Mouse (Mus musculus) CH12.LX (cell line): Measurements from ENCODE around the gene Dctn3. TPM values are rescaled to one million over a fixed set of nuclear protein-coding genes. Genes with fewer than 3 reads are reported as not detected.

ENCODE experiments used
- DNase-seq: peaks from one replicate; pipeline ENCODE4 v3.0.0-alpha.2; 2013; ENCODE audit errors: extremely low read depth
- H3K27ac ChIP-seq: 2 replicates; pipeline ENCODE4 v1.5.1; 2012; ENCODE audit warnings: low read depth, mild to moderate bottlenecking, control low read depth, moderate library complexity; ENCODE audit not compliant: insufficient read depth
- H3K27me3 ChIP-seq: replicated peaks from 2 replicates; pipeline ENCODE3; 2012; ENCODE audit warnings: inconsistent platforms
- H3K36me3 ChIP-seq, 2 experiments: replicated peaks in 1 of 2; 2 replicates each; pipeline versions ENCODE3 to v1.6.1; 2012; ENCODE audit warnings: inconsistent platforms in 1 of 2, low read length in 1 of 2, mild to moderate bottlenecking in 1 of 2, mixed read lengths in 1 of 2, moderate library complexity in 1 of 2; ENCODE audit not compliant: control insufficient read depth in 1 of 2, insufficient read depth in 1 of 2
- H3K4me1 ChIP-seq, 2 experiments: 2 replicates each; pipeline ENCODE4 v1.6.1; 2012; ENCODE audit warnings: inconsistent platforms in 1 of 2, moderate library complexity in 1 of 2; ENCODE audit not compliant: insufficient read depth in 2 of 2, control insufficient read depth in 1 of 2
- H3K4me2 ChIP-seq: 2 replicates; pipeline ENCODE4 v1.6.1; 2012; ENCODE audit warnings: low read depth, mild to moderate bottlenecking, control low read depth; ENCODE audit not compliant: poor library complexity, insufficient read depth, severe bottlenecking
- H3K4me3 ChIP-seq, 3 experiments: fragments of 150-350 bp in 1 of 3; sonication (generic) in 1 of 3; replicated peaks in 1 of 3; 2 replicates each; pipeline versions ENCODE3 to v1.5.1; 2011 to 2012; ENCODE audit warnings: low read depth in 2 of 3, low read length in 2 of 3, mild to moderate bottlenecking in 2 of 3, moderate library complexity in 2 of 3, control low read depth in 1 of 3, improper control_type of control experiment in 1 of 3, inconsistent platforms in 1 of 3, mixed read lengths in 1 of 3; ENCODE audit not compliant: poor library complexity in 1 of 3
- H3K79me2 ChIP-seq: replicated peaks from 2 replicates; pipeline ENCODE4 v1.6.1; 2012; ENCODE audit warnings: mild to moderate bottlenecking, moderate library complexity; ENCODE audit not compliant: control insufficient read depth, poor library complexity, insufficient read depth, severe bottlenecking; ENCODE audit errors: extremely low read depth
- H3K9ac ChIP-seq: 2 replicates; pipeline ENCODE4 v1.6.1; 2012; ENCODE audit warnings: low read depth, mild to moderate bottlenecking, control low read depth, moderate library complexity; ENCODE audit not compliant: insufficient read depth
- H3K9me3 ChIP-seq: replicated peaks from 2 replicates; pipeline ENCODE3; 2012; ENCODE audit warnings: low read length, inconsistent platforms, mixed read lengths
- CHD2 ChIP-seq: IDR thresholded peaks from 2 replicates; pipeline ENCODE4 v1.6.1; 2011; ENCODE audit warnings: low read length, improper control_type of control experiment
- ELF1 ChIP-seq: IDR thresholded peaks from 2 replicates; pipeline ENCODE4 v1.6.1; 2014; ENCODE audit warnings: low read depth, mild to moderate bottlenecking, inconsistent platforms, low read length, improper control_type of control experiment
- EP300 ChIP-seq: IDR thresholded peaks from 2 replicates; pipeline ENCODE4 v1.6.1; 2011; ENCODE audit warnings: low read length, improper control_type of control experiment
- ETS1 ChIP-seq: conservative IDR thresholded peaks from 2 replicates; pipeline ENCODE4 v1.6.1; 2012; ENCODE audit warnings: low read depth, mild to moderate bottlenecking, inconsistent platforms, low read length, improper control_type of control experiment, moderate library complexity
- HCFC1 ChIP-seq: IDR thresholded peaks from 2 replicates; pipeline ENCODE4 v1.6.1; 2012; ENCODE audit warnings: low read depth, mild to moderate bottlenecking, inconsistent platforms, low read length, improper control_type of control experiment
- JUN ChIP-seq: IDR thresholded peaks from 2 replicates; pipeline ENCODE4 v1.6.1; 2011; ENCODE audit warnings: low read depth, mild to moderate bottlenecking, low read length, improper control_type of control experiment, moderate library complexity; ENCODE audit not compliant: insufficient read depth
- KAT2A ChIP-seq: IDR thresholded peaks from 2 replicates; pipeline ENCODE4 v1.6.1; 2012; ENCODE audit warnings: low read length, improper control_type of control experiment, inconsistent platforms; ENCODE audit not compliant: insufficient replicate concordance
- MEF2A ChIP-seq: IDR thresholded peaks from 2 replicates; pipeline ENCODE4 v1.6.1; 2014; ENCODE audit warnings: low read depth, mild to moderate bottlenecking, inconsistent platforms, low read length, improper control_type of control experiment, borderline replicate concordance
- MXI1 ChIP-seq: IDR thresholded peaks from 2 replicates; pipeline ENCODE4 v1.6.1; 2011; ENCODE audit warnings: mild to moderate bottlenecking, low read depth, low read length, improper control_type of control experiment
- MYC ChIP-seq: IDR thresholded peaks from 2 replicates; pipeline ENCODE4 v1.6.1; 2011; ENCODE audit warnings: low read depth, mild to moderate bottlenecking, improper control_type of control experiment, low read length
- PAX5 ChIP-seq: IDR thresholded peaks from 2 replicates; pipeline ENCODE4 v1.6.1; 2012; ENCODE audit warnings: low read length, inconsistent platforms, mixed read lengths
- POLR2A ChIP-seq: IDR thresholded peaks from 2 replicates; pipeline ENCODE4 v1.6.1; 2011; ENCODE audit warnings: low read depth, mild to moderate bottlenecking, improper control_type of control experiment, low read length
- POLR2AphosphoS2 ChIP-seq: IDR thresholded peaks from 2 replicates; pipeline ENCODE4 v1.6.1; 2011; ENCODE audit warnings: low read depth, low read length, improper control_type of control experiment
- RAD21 ChIP-seq: IDR thresholded peaks from 2 replicates; pipeline ENCODE4 v1.6.1; 2011; ENCODE audit warnings: low read depth, mild to moderate bottlenecking, low read length, improper control_type of control experiment, moderate library complexity
- RCOR1 ChIP-seq: conservative IDR thresholded peaks from 2 replicates; pipeline ENCODE4 v1.6.1; 2012; ENCODE audit warnings: low read depth, mild to moderate bottlenecking, inconsistent platforms, low read length, improper control_type of control experiment
- SMC3 ChIP-seq: IDR thresholded peaks from 2 replicates; pipeline ENCODE4 v1.6.1; 2011; ENCODE audit warnings: low read depth, low read length, improper control_type of control experiment
- TBP ChIP-seq: conservative IDR thresholded peaks from 2 replicates; pipeline ENCODE4 v1.6.1; 2011; ENCODE audit warnings: low read depth, low read length, improper control_type of control experiment
- TCF12 ChIP-seq: IDR thresholded peaks from 2 replicates; pipeline ENCODE4 v1.6.1; 2014; ENCODE audit warnings: low read depth, mild to moderate bottlenecking, inconsistent platforms, low read length, improper control_type of control experiment
- UBTF ChIP-seq: IDR thresholded peaks from 2 replicates; pipeline ENCODE4 v1.6.1; 2012; ENCODE audit warnings: low read depth, mild to moderate bottlenecking, inconsistent platforms, low read length, improper control_type of control experiment, moderate library complexity
- USF1 ChIP-seq: IDR thresholded peaks from 2 replicates; pipeline ENCODE4 v1.6.1; 2014; ENCODE audit warnings: low read depth, mild to moderate bottlenecking, inconsistent platforms, low read length, improper control_type of control experiment
- USF2 ChIP-seq: conservative IDR thresholded peaks from 2 replicates; pipeline ENCODE4 v1.6.1; 2011; ENCODE audit warnings: low read depth, low read length, improper control_type of control experiment
- ZKSCAN1 ChIP-seq: IDR thresholded peaks from 2 replicates; pipeline ENCODE4 v1.6.1; 2012; ENCODE audit warnings: low read depth, inconsistent platforms, low read length, improper control_type of control experiment, borderline replicate concordance
- ZMIZ1 ChIP-seq: IDR thresholded peaks from 2 replicates; pipeline ENCODE4 v1.6.1; 2012; ENCODE audit warnings: low read depth, mild to moderate bottlenecking, inconsistent platforms, low read length, improper control_type of control experiment
- dilution Hi-C: fragments of 300-500 bp; cut with MboI; formaldehyde crosslinking; loops from 2 replicates; pipeline ENCODE4 v1.14.3; 2020; ENCODE audit warnings: low sequenced_read_pairs; ENCODE audit not compliant: extremely low pct_unique_long_range_greater_than_20kb, extremely low pct_ligation_motif_present
- in situ Hi-C: fragments of 300-500 bp; cut with MboI; formaldehyde crosslinking; loops from 3 replicates; pipeline ENCODE4 v1.14.3; 2019; ENCODE audit warnings: low sequenced_read_pairs, low pct_ligation_motif_present, low pct_unique_long_range_greater_than_20kb, mixed read lengths
- polyA plus RNA-seq: library from polyadenylated mRNA; unstranded; fragments of >175 nt; gene quantifications from 2 replicates; pipeline ENCODE4 v1.2.1, GENCODE M21; 2012; ENCODE audit warnings: low read depth; ENCODE audit not compliant: insufficient read length
- total RNA-seq, 2 experiments: library from RNA; depleted of rRNA; stranded (reverse); fragments of 300-350 nt in 1 of 2; fragments of >200 nt in 1 of 2; gene quantifications; 2 replicates each; pipeline ENCODE4 v1.2.3; 2012 to 2014

Gene Dctn3
- total and polyA plus RNA-seq, 3 experiments: 90.5 to 133 (median 112) TPM

DNA sequence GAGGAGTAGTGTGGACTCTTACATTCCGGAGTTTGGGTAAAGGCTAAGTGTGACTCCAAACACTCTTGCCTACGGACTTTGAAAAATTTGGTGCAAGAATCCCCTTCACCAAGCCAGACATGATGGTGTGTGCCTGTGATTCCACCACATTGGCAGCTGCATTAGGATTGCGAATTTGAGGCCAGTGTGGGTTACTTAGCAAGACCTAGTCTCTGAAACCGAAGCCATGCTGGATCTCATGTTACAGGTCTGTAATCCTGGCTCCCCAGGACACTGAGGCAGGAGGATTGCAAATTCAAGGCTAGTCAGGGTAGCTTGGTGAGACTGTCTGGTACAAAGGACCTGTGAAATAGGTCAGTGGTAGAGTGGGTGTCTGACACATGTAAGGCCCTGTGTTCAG lies 35.7 kb upstream of the Dctn3 start:
- no peak overlapping the region for H3K9ac ChIP-seq
- dilution Hi-C loops (no loop called here), in situ Hi-C loops (no loop called here)
- H3K9me3 ChIP-seq: no peaks in the 10 kb centered on the region
- no peak overlapping the region for H3K4me3 ChIP-seq
- TF ChIP-seq RCOR1 (no peak), HCFC1 (no peak), ZKSCAN1 (no peak), TCF12 (no peak), ZMIZ1 (no peak), MYC (no peak), CHD2 (no peak), SMC3 (no peak), PAX5 (no peak), USF1 (no peak), POLR2AphosphoS2 (no peak), KAT2A (no peak), UBTF (no peak)
- H3K36me3 ChIP-seq: peaks cover 13 to 49% of the 10 kb centered on the region in 2 experiments
- peaks cover 6 to 27% of the 10 kb centered on the region in 2 experiments for H3K4me1 ChIP-seq
- no peaks in the 10 kb centered on the region for H3K27me3 ChIP-seq
- H3K4me2 ChIP-seq: no peak overlapping the region
- H3K79me2 ChIP-seq: no peaks in the 10 kb centered on the region
- H3K27ac ChIP-seq: no peak overlapping the region
- no peak for DNase-seq

- H3K4me3 ChIP-seq: no peak overlapping the region
Measured at GRCm38 (mm10) chr4:41758021-41758420, 35.1 kb upstream of the Dctn3 start.

More at GRCm38 (mm10) chr4:41758021-41758420, 35.1 kb upstream of the Dctn3 start:
- Histone ChIP-seq H3K27me3 (no peaks in the 10 kb centered on the region), H3K79me2 (no peaks in the 10 kb centered on the region), H3K4me1 (peaks cover 6 to 27% of the 10 kb centered on the region in 2 experiments), H3K9me3 (no peaks in the 10 kb centered on the region), H3K4me2 (no peak overlapping the region), H3K9ac (no peak overlapping the region), H3K36me3 (peaks cover 13 to 49% of the 10 kb centered on the region in 2 experiments), H3K27ac (no peak overlapping the region)
- in situ Hi-C loops: no loop called here
- dilution Hi-C loops: no loop called here
- no peak for DNase-seq
- TF ChIP-seq USF2 (no peak), MYC (no peak), TBP (no peak), POLR2A (no peak), JUN (no peak), ELF1 (no peak), EP300 (no peak), RAD21 (no peak), ETS1 (no peak), MXI1 (no peak), MEF2A (no peak)
